Mouse (Mus musculus): ENCODE results near the gene Hist1h2be. TPM values are rescaled to one million over a fixed set of nuclear protein-coding genes. Genes with fewer than 3 reads are reported as not detected.
"Not testable (repeated sequence)": the region's sequence is repeated elsewhere in the genome, so short reads cannot be mapped to it uniquely, and the experiment has no call there.

Hist1h2be gene
- polyA plus RNA-seq, 1 experiment from 2014 or later, result 1.1 TPM

GRCm38 (mm10) chr13:23554925-23555838, 65.7 kb downstream of the Hist1h2be start:
- Histone ChIP-seq H3K36me3 (ENCODE audit: control insufficient read depth, insufficient read depth, low read length) (no peaks in the 10 kb centered on the region), H3K27me3 (replicated peaks; ENCODE audit: control insufficient read depth, insufficient read depth, low read length) (no peaks in the 10 kb centered on the region), H3K9ac (ENCODE audit: low read depth, low read length) (peak overlapping the region; percentile 70), H3K4me2 (ENCODE audit: low read length) (peak overlapping the region; percentile 100), H3K27ac (ENCODE audit: low read depth, low read length) (peak overlapping the region; percentile 82), H3K4me1 (ENCODE audit: control insufficient read depth, insufficient read depth, low read depth, low read length) (peaks cover 13% of the 10 kb centered on the region), H3K4me3 (ENCODE audit: low read length) (peak overlapping the region; percentile 54), H3K9me3 (ENCODE audit: control insufficient read depth, low read length) (no peaks in the 10 kb centered on the region)
- WGBS, result under 1% methylated on average over 48 of the region's 54 CpGs
- peak; percentile 72 for ATAC-seq

GRCm38 (mm10) chr13:23554393-23554792, 66.5 kb downstream of the Hist1h2be start:
- peaks cover 13% of the 10 kb centered on the region for H3K4me1 ChIP-seq (ENCODE audit: control insufficient read depth, insufficient read depth, low read depth, low read length)
- H3K27ac ChIP-seq (ENCODE audit: low read depth, low read length), result peak overlapping the region; percentile 82; the same call in 1 of the 2 replicates
- no peaks in the 10 kb centered on the region for H3K27me3 ChIP-seq (replicated peaks; ENCODE audit: control insufficient read depth, insufficient read depth, low read length)
- H3K4me3 ChIP-seq (ENCODE audit: low read length), result peak overlapping the region; percentile 54
- peak overlapping the region; percentile 100 for H3K4me2 ChIP-seq (ENCODE audit: low read length)
- WGBS, result 21% methylated on average over 9 of the region's 9 CpGs
- ATAC-seq, result no peak
- H3K9me3 ChIP-seq (ENCODE audit: control insufficient read depth, low read length), result no peaks in the 10 kb centered on the region
- H3K9ac ChIP-seq (ENCODE audit: low read depth, low read length), result peak overlapping the region; percentile 70
- no peaks in the 10 kb centered on the region for H3K36me3 ChIP-seq (ENCODE audit: control insufficient read depth, insufficient read depth, low read length)

GRCm38 (mm10) chr13:23552962-23553361, 68.0 kb downstream of the Hist1h2be start, which contains the start of gene Hist1h1d:
TSS of gene Hist1h1d (plus strand) at chr13:23553262.
- Histone ChIP-seq H3K27me3 (replicated peaks; ENCODE audit: control insufficient read depth, insufficient read depth, low read length) (no peaks in the 10 kb centered on the region), H3K9me3 (ENCODE audit: control insufficient read depth, low read length) (no peaks in the 10 kb centered on the region), H3K36me3 (ENCODE audit: control insufficient read depth, insufficient read depth, low read length) (no peaks in the 10 kb centered on the region), H3K9ac (ENCODE audit: low read depth, low read length) (no peak within 1 kb of the TSS), H3K4me1 (ENCODE audit: control insufficient read depth, insufficient read depth, low read depth, low read length) (peaks cover 13% of the 10 kb centered on the region), H3K27ac (ENCODE audit: low read depth, low read length) (peak within 1 kb of the TSS; percentile 20; the same call in 1 of the 2 replicates), H3K4me3 (ENCODE audit: low read length) (no peak within 1 kb of the TSS), H3K4me2 (ENCODE audit: low read length) (no peak within 1 kb of the TSS; the same call in 1 of the 2 replicates)
- no peak for ATAC-seq

- Histone ChIP-seq H3K4me3 (ENCODE audit: low read length) (peak overlapping the region; percentile 46), H3K36me3 (ENCODE audit: control insufficient read depth, insufficient read depth, low read length) (no peaks in the 10 kb centered on the region), H3K27me3 (replicated peaks; ENCODE audit: control insufficient read depth, insufficient read depth, low read length) (no peaks in the 10 kb centered on the region), H3K9ac (ENCODE audit: low read depth, low read length) (no peak overlapping the region), H3K4me1 (ENCODE audit: control insufficient read depth, insufficient read depth, low read depth, low read length) (peaks cover 13% of the 10 kb centered on the region), H3K27ac (ENCODE audit: low read depth, low read length) (peak overlapping the region; percentile 76), H3K4me2 (ENCODE audit: low read length) (peak overlapping the region; percentile 66), H3K9me3 (ENCODE audit: control insufficient read depth, low read length) (no peaks in the 10 kb centered on the region)
- 51% methylated on average over 8 of the region's 8 CpGs for WGBS
- ATAC-seq, result no peak
These were observed 68.7 kb downstream of the Hist1h2be start for GRCm38 (mm10) chr13:23551931-23552914.

DNA sequence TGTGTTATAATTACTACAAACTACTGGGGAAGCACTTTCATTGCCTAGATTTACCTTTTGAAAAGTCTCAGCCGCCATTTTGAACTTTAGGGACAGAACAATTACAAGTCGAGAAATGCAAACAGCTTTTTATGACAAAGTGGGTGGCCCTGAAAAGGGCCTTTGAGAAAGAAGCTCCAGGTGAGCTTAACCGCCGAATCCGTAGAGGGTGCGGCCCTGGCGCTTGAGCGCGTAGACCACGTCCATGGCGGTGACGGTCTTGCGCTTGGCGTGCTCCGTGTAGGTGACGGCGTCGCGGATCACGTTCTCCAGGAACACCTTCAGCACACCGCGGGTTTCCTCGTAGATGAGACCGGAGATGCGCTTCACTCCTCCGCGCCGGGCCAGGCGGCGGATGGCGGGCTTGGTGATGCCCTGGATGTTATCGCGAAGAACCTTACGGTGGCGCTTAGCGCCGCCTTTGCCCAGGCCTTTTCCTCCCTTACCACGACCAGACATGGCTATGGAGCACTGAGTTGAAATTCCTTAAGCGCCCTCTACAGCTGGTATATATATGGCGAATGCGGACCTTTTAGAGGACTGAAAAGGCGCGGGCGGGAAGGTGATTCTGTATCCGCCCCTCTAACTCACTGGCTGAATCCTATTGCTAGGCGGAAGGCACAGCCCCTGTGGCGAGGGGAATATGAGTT, 69.6 kb downstream of the Hist1h2be start, which contains the start of gene Hist1h4f:
TSS of gene Hist1h4f (minus strand) at position 503 of the 689 bp plus-strand sequence.
- H3K4me1 ChIP-seq (ENCODE audit: control insufficient read depth, insufficient read depth, low read depth, low read length), result peaks cover 11% of the 10 kb centered on the region
- H3K27me3 ChIP-seq (replicated peaks; ENCODE audit: control insufficient read depth, insufficient read depth, low read length); H3K9me3 ChIP-seq (ENCODE audit: control insufficient read depth, low read length); H3K36me3 ChIP-seq (ENCODE audit: control insufficient read depth, insufficient read depth, low read length): not testable (repeated sequence)
- peak within 1 kb of the TSS; percentile 66 for H3K4me2 ChIP-seq (ENCODE audit: low read length)
- H3K4me3 ChIP-seq (ENCODE audit: low read length), result peak within 1 kb of the TSS; percentile 46
- H3K9ac ChIP-seq (ENCODE audit: low read depth, low read length), result peak within 1 kb of the TSS; percentile 63
- H3K27ac ChIP-seq (ENCODE audit: low read depth, low read length), result peak within 1 kb of the TSS; percentile 76
- WGBS, result under 1% methylated on average over 47 of the region's 47 CpGs
- ATAC-seq, result peak; percentile 95

DNA sequence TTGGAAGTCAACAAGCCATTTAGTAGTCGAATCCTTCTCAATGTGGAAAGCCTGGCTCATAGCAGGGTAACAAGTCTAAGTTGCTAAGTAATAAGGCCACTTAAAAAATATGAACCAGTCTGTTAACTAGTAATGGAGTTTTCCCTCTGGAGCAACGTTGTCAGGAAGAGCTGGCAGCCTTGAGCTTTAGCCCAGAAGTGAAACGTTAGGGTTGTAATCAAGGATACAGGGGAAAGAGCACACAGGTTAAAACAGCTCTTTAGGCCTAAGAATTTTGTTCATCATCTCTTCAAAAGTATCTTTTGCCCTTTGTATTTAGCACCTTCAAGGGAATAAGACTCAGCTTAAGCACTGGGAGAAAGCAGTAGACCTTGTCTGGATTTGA, 70.2 kb downstream of the Hist1h2be start:
- peak overlapping the region; percentile 66 for H3K4me2 ChIP-seq (ENCODE audit: low read length)
- peak overlapping the region; percentile 46 for H3K4me3 ChIP-seq (ENCODE audit: low read length)
- H3K27me3 ChIP-seq (replicated peaks; ENCODE audit: control insufficient read depth, insufficient read depth, low read length), result no peaks in the 10 kb centered on the region
- no peak for ATAC-seq
- peak overlapping the region; percentile 17; the same call in 1 of the 2 replicates for H3K9ac ChIP-seq (ENCODE audit: low read depth, low read length)
- peak overlapping the region; percentile 76 for H3K27ac ChIP-seq (ENCODE audit: low read depth, low read length)
- H3K36me3 ChIP-seq (ENCODE audit: control insufficient read depth, insufficient read depth, low read length), result no peaks in the 10 kb centered on the region
- WGBS, result 6% methylated on average over 3 of the region's 3 CpGs
- no peaks in the 10 kb centered on the region for H3K9me3 ChIP-seq (ENCODE audit: control insufficient read depth, low read length)
- H3K4me1 ChIP-seq (ENCODE audit: control insufficient read depth, insufficient read depth, low read depth, low read length), result peaks cover 10% of the 10 kb centered on the region

DNA sequence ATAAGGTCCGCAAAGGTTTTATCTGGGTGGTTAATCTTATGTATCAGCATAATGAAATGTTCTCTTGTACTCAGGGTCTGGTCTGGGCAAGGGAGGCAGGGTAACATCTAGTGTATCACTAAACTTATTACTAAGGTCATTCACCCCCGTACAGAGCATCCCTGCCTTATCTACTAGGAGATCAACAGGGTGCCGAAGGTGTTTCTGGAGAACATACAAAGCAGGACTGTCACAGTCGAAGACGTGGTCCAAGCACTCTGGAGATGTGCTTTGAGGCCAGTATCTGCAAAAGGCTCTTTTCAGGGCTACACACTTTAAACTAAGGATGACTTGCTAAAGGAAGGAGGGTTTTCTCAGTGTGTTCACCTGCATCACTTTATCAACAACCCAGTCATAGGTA, 74.2 kb downstream of the Hist1h2be start:
- Histone ChIP-seq H3K4me1 (ENCODE audit: control insufficient read depth, insufficient read depth, low read depth, low read length) (peaks cover 9% of the 10 kb centered on the region), H3K27ac (ENCODE audit: low read depth, low read length) (no peak overlapping the region), H3K27me3 (replicated peaks; ENCODE audit: control insufficient read depth, insufficient read depth, low read length) (no peaks in the 10 kb centered on the region), H3K9me3 (ENCODE audit: control insufficient read depth, low read length) (no peaks in the 10 kb centered on the region), H3K4me2 (ENCODE audit: low read length) (no peak overlapping the region), H3K36me3 (ENCODE audit: control insufficient read depth, insufficient read depth, low read length) (no peaks in the 10 kb centered on the region), H3K4me3 (ENCODE audit: low read length) (no peak overlapping the region), H3K9ac (ENCODE audit: low read depth, low read length) (no peak overlapping the region)
- 85% methylated on average over 5 of the region's 5 CpGs for WGBS
- no peak for ATAC-seq

DNA sequence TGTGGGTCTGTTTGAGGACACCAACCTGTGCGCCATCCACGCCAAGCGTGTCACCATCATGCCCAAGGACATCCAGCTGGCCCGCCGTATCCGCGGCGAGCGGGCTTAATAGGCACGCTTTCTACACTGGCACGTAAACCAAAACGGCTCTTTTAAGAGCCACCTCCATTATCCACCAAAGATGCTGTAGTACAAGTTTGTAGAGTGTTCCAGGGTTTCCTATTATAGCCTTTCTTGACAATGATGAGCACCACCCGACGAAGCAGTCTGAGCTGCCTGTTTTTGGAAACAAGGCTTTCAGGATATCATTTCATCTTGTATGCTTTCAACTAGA, 76.2 kb downstream of the Hist1h2be start:
- H3K36me3 ChIP-seq (ENCODE audit: control insufficient read depth, insufficient read depth, low read length); H3K4me1 ChIP-seq (ENCODE audit: control insufficient read depth, insufficient read depth, low read depth, low read length); H3K9me3 ChIP-seq (ENCODE audit: control insufficient read depth, low read length); H3K27me3 ChIP-seq (replicated peaks; ENCODE audit: control insufficient read depth, insufficient read depth, low read length); H3K9ac ChIP-seq (ENCODE audit: low read depth, low read length): not testable (repeated sequence)
- peak overlapping the region; percentile 81 for H3K27ac ChIP-seq (ENCODE audit: low read depth, low read length)
- 0% methylated on average over 10 of the region's 14 CpGs for WGBS
- peak overlapping the region; percentile 43 for H3K4me3 ChIP-seq (ENCODE audit: low read length)
- peak overlapping the region; percentile 45 for H3K4me2 ChIP-seq (ENCODE audit: low read length)
- ATAC-seq, result peak; percentile 5; the same call in 1 of the 2 replicates

Data from hindbrain, embryonic 16.5 days (tissue).